Mouse (Mus musculus): ENCODE measurements around the gene Rtn4rl1. TPM values are rescaled to one million over a fixed set of nuclear protein-coding genes. Genes with fewer than 3 reads are reported as not detected.

The Rtn4rl1 gene
- polyA plus RNA-seq, 1 experiment from 2014 or later = 2.2 TPM

- Histone ChIP-seq H3K36me3 (no peaks in the 10 kb centered on the region), H3K27ac (no peak overlapping the region), H3K9me3 (no peaks in the 10 kb centered on the region), H3K9ac (no peak overlapping the region), H3K4me1 (peaks cover 26% of the 10 kb centered on the region), H3K27me3 (replicated peaks) (no peaks in the 10 kb centered on the region), H3K4me2 (no peak overlapping the region), H3K4me3 (replicated peaks) (no peak overlapping the region)
- WGBS = 87% methylated on average over 4 of the region's 4 CpGs
- no peak for ATAC-seq (ENCODE audit: insufficient read depth, low FRiP score, low read depth)
Measured at GRCm38 (mm10) chr11:75261730-75262129, 68.1 kb downstream of the Rtn4rl1 start.

GRCm38 (mm10) chr11:75262181-75262580 lies 68.6 kb downstream of the Rtn4rl1 start:
- H3K27me3 ChIP-seq (replicated peaks) = no peaks in the 10 kb centered on the region
- H3K27ac ChIP-seq = no peak overlapping the region
- 60% methylated on average over 3 of the region's 3 CpGs for WGBS
- no peak overlapping the region for H3K9ac ChIP-seq
- no peak overlapping the region for H3K4me2 ChIP-seq
- H3K9me3 ChIP-seq = no peaks in the 10 kb centered on the region
- no peak for ATAC-seq (ENCODE audit: insufficient read depth, low FRiP score, low read depth)
- H3K36me3 ChIP-seq = no peaks in the 10 kb centered on the region
- peaks cover 26% of the 10 kb centered on the region for H3K4me1 ChIP-seq
- no peak overlapping the region for H3K4me3 ChIP-seq (replicated peaks)

- no peaks in the 10 kb centered on the region for H3K27me3 ChIP-seq (replicated peaks)
- H3K27ac ChIP-seq = peak overlapping the region; percentile 76
- no peak for ATAC-seq (ENCODE audit: insufficient read depth, low FRiP score, low read depth)
- H3K4me3 ChIP-seq (replicated peaks) = no peak overlapping the region
- peak overlapping the region; percentile 19; the same call in 1 of the 2 replicates for H3K9ac ChIP-seq
- H3K9me3 ChIP-seq = no peaks in the 10 kb centered on the region
- peaks cover 26% of the 10 kb centered on the region for H3K4me1 ChIP-seq
- no peak overlapping the region for H3K4me2 ChIP-seq
- 41% methylated on average over 5 of the region's 5 CpGs for WGBS
- H3K36me3 ChIP-seq = no peaks in the 10 kb centered on the region
Measured at GRCm38 (mm10) chr11:75262791-75263190, 69.2 kb downstream of the Rtn4rl1 start.

- Histone ChIP-seq H3K4me1 (peaks cover 26% of the 10 kb centered on the region), H3K9ac (no peak overlapping the region), H3K4me3 (replicated peaks) (no peak overlapping the region), H3K27me3 (replicated peaks) (no peaks in the 10 kb centered on the region), H3K27ac (peak overlapping the region; percentile 76), H3K4me2 (no peak overlapping the region), H3K9me3 (no peaks in the 10 kb centered on the region), H3K36me3 (no peaks in the 10 kb centered on the region)
- ATAC-seq (ENCODE audit: insufficient read depth, low FRiP score, low read depth) = no peak
- 49% methylated on average over 15 of the region's 15 CpGs for WGBS
Measured at GRCm38 (mm10) chr11:75263274-75263963, 69.8 kb downstream of the Rtn4rl1 start.

GRCm38 (mm10) chr11:75263964-75264312 lies 70.4 kb downstream of the Rtn4rl1 start:
- Histone ChIP-seq H3K4me2 (no peak overlapping the region), H3K36me3 (no peaks in the 10 kb centered on the region), H3K4me3 (replicated peaks) (no peak overlapping the region), H3K27me3 (replicated peaks) (no peaks in the 10 kb centered on the region), H3K9me3 (no peaks in the 10 kb centered on the region), H3K27ac (no peak overlapping the region), H3K9ac (no peak overlapping the region), H3K4me1 (peaks cover 26% of the 10 kb centered on the region)
- WGBS = 65% methylated on average over 6 of the region's 6 CpGs
- no peak for ATAC-seq (ENCODE audit: insufficient read depth, low FRiP score, low read depth)

- H3K4me2 ChIP-seq = no peak overlapping the region
- no peaks in the 10 kb centered on the region for H3K27me3 ChIP-seq (replicated peaks)
- H3K36me3 ChIP-seq = no peaks in the 10 kb centered on the region
- ATAC-seq (ENCODE audit: insufficient read depth, low FRiP score, low read depth) = no peak
- WGBS = 84% methylated on average over 6 of the region's 6 CpGs
- H3K27ac ChIP-seq = no peak overlapping the region
- H3K9ac ChIP-seq = no peak overlapping the region
- H3K9me3 ChIP-seq = no peaks in the 10 kb centered on the region
- H3K4me1 ChIP-seq = peaks cover 26% of the 10 kb centered on the region
- no peak overlapping the region for H3K4me3 ChIP-seq (replicated peaks)
Measured at GRCm38 (mm10) chr11:75264550-75264949, 71.0 kb downstream of the Rtn4rl1 start.

GRCm38 (mm10) chr11:75265545-75265944 lies 72.0 kb downstream of the Rtn4rl1 start:
- Histone ChIP-seq H3K36me3 (no peaks in the 10 kb centered on the region), H3K9me3 (no peaks in the 10 kb centered on the region), H3K4me3 (replicated peaks) (no peak overlapping the region), H3K9ac (no peak overlapping the region), H3K27ac (no peak overlapping the region), H3K4me1 (peaks cover 22% of the 10 kb centered on the region), H3K4me2 (no peak overlapping the region), H3K27me3 (replicated peaks) (no peaks in the 10 kb centered on the region)
- ATAC-seq (ENCODE audit: insufficient read depth, low FRiP score, low read depth) = no peak
- WGBS = 69% methylated on average over 15 of the region's 15 CpGs

GRCm38 (mm10) chr11:75267826-75268281 lies 74.3 kb downstream of the Rtn4rl1 start:
- peaks cover 8% of the 10 kb centered on the region for H3K4me1 ChIP-seq
- H3K4me2 ChIP-seq = no peak overlapping the region
- H3K27me3 ChIP-seq (replicated peaks) = no peaks in the 10 kb centered on the region
- no peak overlapping the region for H3K27ac ChIP-seq
- 58% methylated on average over 9 of the region's 9 CpGs for WGBS
- H3K9ac ChIP-seq = no peak overlapping the region
- H3K4me3 ChIP-seq (replicated peaks) = no peak overlapping the region
- H3K9me3 ChIP-seq = no peaks in the 10 kb centered on the region
- ATAC-seq (ENCODE audit: insufficient read depth, low FRiP score, low read depth) = no peak
- no peaks in the 10 kb centered on the region for H3K36me3 ChIP-seq

GRCm38 (mm10) chr11:75268492-75268891 lies 74.9 kb downstream of the Rtn4rl1 start:
- no peaks in the 10 kb centered on the region for H3K9me3 ChIP-seq
- H3K9ac ChIP-seq = no peak overlapping the region
- no peaks in the 10 kb centered on the region for H3K27me3 ChIP-seq (replicated peaks)
- H3K27ac ChIP-seq = no peak overlapping the region
- H3K4me1 ChIP-seq = peaks cover 7% of the 10 kb centered on the region; the same call in 1 of the 2 replicates
- H3K4me2 ChIP-seq = no peak overlapping the region
- ATAC-seq (ENCODE audit: insufficient read depth, low FRiP score, low read depth) = no peak
- no peak overlapping the region for H3K4me3 ChIP-seq (replicated peaks)
- WGBS = 78% methylated on average over 5 of the region's 5 CpGs
- H3K36me3 ChIP-seq = no peaks in the 10 kb centered on the region

GRCm38 (mm10) chr11:75269213-75269612 lies 75.6 kb downstream of the Rtn4rl1 start:
- Histone ChIP-seq H3K4me1 (peaks cover 6% of the 10 kb centered on the region; the same call in 1 of the 2 replicates), H3K36me3 (no peaks in the 10 kb centered on the region), H3K27me3 (replicated peaks) (no peaks in the 10 kb centered on the region), H3K4me3 (replicated peaks) (no peak overlapping the region), H3K9ac (no peak overlapping the region), H3K9me3 (no peaks in the 10 kb centered on the region), H3K27ac (no peak overlapping the region), H3K4me2 (no peak overlapping the region)
- 70% methylated on average over 4 of the region's 4 CpGs for WGBS
- no peak for ATAC-seq (ENCODE audit: insufficient read depth, low FRiP score, low read depth)

- no peaks in the 10 kb centered on the region for H3K27me3 ChIP-seq (replicated peaks)
Measured at GRCm38 (mm10) chr11:75270276-75270984, 76.8 kb downstream of the Rtn4rl1 start.

GRCm38 (mm10) chr11:75270985-75271434 lies 77.4 kb downstream of the Rtn4rl1 start:
- 66% methylated on average over 7 of the region's 7 CpGs for WGBS
- H3K27me3 ChIP-seq (replicated peaks) = no peaks in the 10 kb centered on the region
- H3K9ac ChIP-seq = no peak overlapping the region
- H3K4me2 ChIP-seq = no peak overlapping the region
- H3K27ac ChIP-seq = no peak overlapping the region
- H3K9me3 ChIP-seq = no peaks in the 10 kb centered on the region
- H3K36me3 ChIP-seq = no peaks in the 10 kb centered on the region
- H3K4me1 ChIP-seq = peaks cover 6% of the 10 kb centered on the region; the same call in 1 of the 2 replicates
- no peak for ATAC-seq (ENCODE audit: insufficient read depth, low FRiP score, low read depth)
- no peak overlapping the region for H3K4me3 ChIP-seq (replicated peaks)

More at GRCm38 (mm10) chr11:75270276-75270984, 76.8 kb downstream of the Rtn4rl1 start:
- Histone ChIP-seq H3K9ac (no peak overlapping the region), H3K4me2 (no peak overlapping the region), H3K27ac (no peak overlapping the region), H3K4me1 (peaks cover 6% of the 10 kb centered on the region; the same call in 1 of the 2 replicates), H3K4me3 (replicated peaks) (no peak overlapping the region), H3K36me3 (no peaks in the 10 kb centered on the region), H3K9me3 (no peaks in the 10 kb centered on the region)
- 62% methylated on average over 8 of the region's 8 CpGs for WGBS
- ATAC-seq (ENCODE audit: insufficient read depth, low FRiP score, low read depth) = peak; percentile 80
